Mouse (Mus musculus): ENCODE measurements at regions not wholly inside any gene's neighbourhood (a gene's known extent, or its start where the extent isn't known, plus 50 kb on each side); places are given as distances from the start of the nearest gene placed in this dataset.

GRCm38 (mm10) chr7:69161916-69162315, 412.9 kb upstream of the Arrdc4 start:
- TF ChIP-seq CTCF (IDR thresholded peaks at IDR 0.05): no peak
- TF ChIP-seq POLR2A (IDR thresholded peaks at IDR 0.05; ENCODE audit: insufficient read depth, low read depth, low read length): no peak
- no peak for TF ChIP-seq EP300 (IDR thresholded peaks at IDR 0.05; ENCODE audit: insufficient read depth, low read depth, low read length)

Data from heart, adult 2 months (tissue).